Mouse (Mus musculus) NIH3T3 (cell line): ENCODE data around the gene Cpne8.

Experiments
- DNase-seq: peaks from one replicate; pipeline ENCODE4 v3.0.0-alpha.2; 2012; ENCODE audit warnings: low read depth

Gene Cpne8

DNA sequence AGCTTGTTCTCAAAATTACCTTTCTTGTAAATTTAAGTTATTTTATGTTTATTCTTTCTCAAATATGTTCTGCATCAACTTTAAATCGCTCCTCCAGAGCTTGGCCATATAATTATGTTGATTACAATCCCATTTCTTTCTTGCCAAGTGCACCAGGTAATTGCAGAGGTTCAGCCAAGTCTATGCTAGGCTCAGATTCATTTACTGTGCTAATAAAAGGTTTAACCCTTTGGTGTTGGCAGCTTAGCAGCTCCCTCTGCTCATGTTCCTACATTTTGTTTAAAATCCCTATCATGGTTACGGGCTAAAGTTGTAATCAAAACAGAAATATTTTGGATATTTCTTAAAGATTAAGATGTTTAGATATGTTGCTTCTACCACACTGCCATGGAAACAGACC, 216.0 kb downstream of the Cpne8 start:
- no peak for DNase-seq

DNA sequence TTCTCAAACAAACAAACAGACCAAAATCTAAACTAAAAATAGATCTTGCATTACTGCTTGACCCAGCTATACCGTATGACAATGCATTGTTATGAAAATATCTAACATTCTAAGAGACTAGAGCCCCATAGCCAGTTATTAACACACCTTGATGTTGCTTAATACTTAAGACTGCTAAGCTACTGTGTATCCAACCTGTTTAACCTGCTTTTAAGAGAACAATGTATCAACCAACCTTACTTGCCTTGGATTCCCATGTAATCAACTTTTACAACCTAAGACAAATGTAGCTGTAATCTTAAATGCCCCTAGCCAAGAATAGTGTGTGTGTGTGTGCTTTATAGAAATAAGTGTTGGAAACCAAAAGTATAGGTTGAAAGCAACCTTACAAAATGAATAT, 233.2 kb downstream of the Cpne8 start:
- no peak for DNase-seq
